Mouse (Mus musculus): ENCODE data around the gene Plcg1. TPM values are rescaled to one million over a fixed set of nuclear protein-coding genes. Genes with fewer than 3 reads are reported as not detected.

Gene Plcg1
- polyA plus RNA-seq, 2 experiments, result 3.9 to 5.4 TPM

DNA sequence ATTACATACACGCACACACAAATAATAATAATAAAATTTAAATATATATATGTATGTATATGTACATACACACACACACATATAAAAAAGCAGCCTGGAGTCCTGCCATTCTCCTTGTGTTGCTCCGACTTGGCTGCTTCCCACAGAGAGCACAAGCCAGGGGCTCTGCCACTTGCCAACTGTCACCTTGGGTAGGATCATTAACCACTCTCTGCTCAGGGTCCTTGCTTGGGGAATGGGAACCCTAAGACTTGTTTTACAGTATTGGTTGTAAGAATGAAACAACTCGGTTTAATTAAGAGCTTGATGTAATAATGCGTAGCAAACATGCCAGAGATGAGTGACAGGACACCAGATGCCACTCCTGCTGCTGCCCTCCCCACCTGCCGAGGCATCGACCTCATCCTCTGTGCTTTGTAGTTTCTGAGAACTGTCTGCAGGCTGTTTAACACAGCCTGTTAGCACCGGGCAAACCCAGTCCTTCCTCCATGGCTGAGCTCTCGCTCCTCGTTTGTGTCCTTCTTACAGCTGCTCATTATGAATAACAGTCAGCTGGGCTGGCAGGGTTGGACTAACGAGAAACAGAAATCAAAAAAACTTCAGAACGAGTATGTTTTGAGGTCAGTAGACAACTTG, 9.5 kb downstream of the Plcg1 start:
- H3K4me1 ChIP-seq (replicated peaks; ENCODE audit: control insufficient read depth in 2 of 2, insufficient read depth in 2 of 2, low read length in 1 of 2), result peaks cover 0 to 11% of the 10 kb centered on the region in 2 experiments; a peak in 2 of 4 replicates
- H3K4me3 ChIP-seq (ENCODE audit: insufficient read depth in 1 of 2, low read depth in 2 of 2, low read length in 2 of 2), result no peak overlapping the region
- H3K9ac ChIP-seq (replicated peaks), result no peak overlapping the region
- no peaks in the 10 kb centered on the region for H3K27me3 ChIP-seq (ENCODE audit: control insufficient read depth, insufficient read depth, low read length)
- H3K4me2 ChIP-seq (ENCODE audit: low read depth), result no peak overlapping the region
- H3K27ac ChIP-seq, result no peak overlapping the region
- no peak for TF ChIP-seq EP300 (IDR thresholded peaks at IDR 0.05; ENCODE audit: low read depth)
- TF ChIP-seq CTCF (IDR thresholded peaks at IDR 0.05; ENCODE audit: low read depth), result no peak
- DNase-seq (ENCODE audit: low read depth in 3 of 3, low spot score in 3 of 3) (no peak), ATAC-seq (ENCODE audit: insufficient read depth) (no peak)
- no peaks in the 10 kb centered on the region for H3K36me3 ChIP-seq (replicated peaks; ENCODE audit: control insufficient read depth, insufficient read depth, low read depth)
- 51% methylated on average over 11 of the region's 11 CpGs for WGBS (ENCODE audit: insufficient replicate concordance)
- H3K9me3 ChIP-seq (ENCODE audit: control insufficient read depth, low read length), result no peaks in the 10 kb centered on the region

DNA sequence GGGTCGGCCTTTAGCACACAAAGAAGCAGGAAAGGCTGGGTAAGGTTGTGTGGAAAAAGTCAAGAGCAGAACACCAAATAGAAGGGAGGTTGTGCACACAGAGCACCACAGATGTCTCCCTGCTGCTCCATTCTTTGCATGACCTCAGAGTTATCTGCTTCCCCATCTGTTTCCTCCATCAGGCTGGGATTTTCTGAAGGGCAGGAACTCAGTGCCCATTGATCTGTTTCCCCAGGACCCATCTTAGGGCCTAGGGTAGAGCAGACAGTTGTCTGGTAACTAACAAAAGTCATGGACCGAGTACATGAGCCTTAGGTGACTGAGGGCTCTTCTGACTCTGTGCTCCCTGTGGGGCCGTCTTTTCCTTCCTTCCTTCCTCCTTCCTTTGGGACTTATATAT, 10.5 kb downstream of the Plcg1 start:
- H3K4me1 ChIP-seq (replicated peaks; ENCODE audit: control insufficient read depth in 2 of 2, insufficient read depth in 2 of 2, low read length in 1 of 2), result peaks cover 0 to 13% of the 10 kb centered on the region in 2 experiments; a peak in 2 of 4 replicates
- H3K36me3 ChIP-seq (replicated peaks; ENCODE audit: control insufficient read depth, insufficient read depth, low read depth), result no peaks in the 10 kb centered on the region
- H3K4me3 ChIP-seq (ENCODE audit: insufficient read depth in 1 of 2, low read depth in 2 of 2, low read length in 2 of 2), result no peak overlapping the region
- TF ChIP-seq EP300 (IDR thresholded peaks at IDR 0.05; ENCODE audit: low read depth) (no peak), CTCF (IDR thresholded peaks at IDR 0.05; ENCODE audit: low read depth) (no peak)
- H3K4me2 ChIP-seq (ENCODE audit: low read depth), result no peak overlapping the region
- H3K27ac ChIP-seq, result no peak overlapping the region
- DNase-seq (ENCODE audit: low read depth in 3 of 3, low spot score in 3 of 3) (no peak), ATAC-seq (ENCODE audit: insufficient read depth) (no peak)
- no peak overlapping the region for H3K9ac ChIP-seq (replicated peaks)
- H3K27me3 ChIP-seq (ENCODE audit: control insufficient read depth, insufficient read depth, low read length), result no peaks in the 10 kb centered on the region
- 20% methylated on average over 3 of the region's 3 CpGs for WGBS (ENCODE audit: insufficient replicate concordance)
- no peaks in the 10 kb centered on the region for H3K9me3 ChIP-seq (ENCODE audit: control insufficient read depth, low read length)

DNA sequence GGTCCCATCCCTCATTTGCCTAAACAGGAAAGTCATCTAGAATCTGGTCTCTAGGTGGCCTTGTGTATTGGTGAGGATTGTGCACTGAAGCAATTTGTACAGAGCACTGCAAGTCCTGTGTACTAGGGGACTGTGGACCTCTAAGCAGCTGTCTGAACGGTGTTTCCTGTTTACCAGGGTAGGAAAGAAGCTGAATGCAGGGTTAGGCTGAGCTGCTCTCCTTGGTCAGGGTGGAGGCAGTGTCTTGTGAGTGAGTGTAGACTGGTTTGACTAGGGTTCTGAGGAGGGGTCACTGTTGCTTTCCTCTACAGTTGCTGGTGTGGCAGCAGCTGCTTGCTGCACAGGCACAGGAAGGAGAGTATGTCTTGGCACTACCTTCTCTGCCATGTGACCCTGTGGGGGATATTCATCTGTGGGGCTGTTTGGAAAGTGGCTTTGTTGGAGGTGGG, 11.1 kb downstream of the Plcg1 start:
- no peak overlapping the region for H3K27ac ChIP-seq
- no peaks in the 10 kb centered on the region for H3K36me3 ChIP-seq (replicated peaks; ENCODE audit: control insufficient read depth, insufficient read depth, low read depth)
- H3K4me3 ChIP-seq (ENCODE audit: insufficient read depth in 1 of 2, low read depth in 2 of 2, low read length in 2 of 2), result no peak overlapping the region
- no peak overlapping the region for H3K9ac ChIP-seq (replicated peaks)
- H3K27me3 ChIP-seq (ENCODE audit: control insufficient read depth, insufficient read depth, low read length), result no peaks in the 10 kb centered on the region
- 17% methylated on average over 1 of the region's 1 CpGs for WGBS (ENCODE audit: insufficient replicate concordance)
- TF ChIP-seq EP300 (IDR thresholded peaks at IDR 0.05; ENCODE audit: low read depth), result no peak
- TF ChIP-seq CTCF (IDR thresholded peaks at IDR 0.05; ENCODE audit: low read depth), result no peak
- DNase-seq (ENCODE audit: low read depth in 3 of 3, low spot score in 3 of 3) (no peak), ATAC-seq (ENCODE audit: insufficient read depth) (no peak)
- no peak overlapping the region for H3K4me2 ChIP-seq (ENCODE audit: low read depth)
- H3K9me3 ChIP-seq (ENCODE audit: control insufficient read depth, low read length), result no peaks in the 10 kb centered on the region
- peaks cover 0 to 13% of the 10 kb centered on the region in 2 experiments; a peak in 2 of 4 replicates for H3K4me1 ChIP-seq (replicated peaks; ENCODE audit: control insufficient read depth in 2 of 2, insufficient read depth in 2 of 2, low read length in 1 of 2)

- peaks cover 0 to 13% of the 10 kb centered on the region in 2 experiments; a peak in 2 of 4 replicates for H3K4me1 ChIP-seq (replicated peaks; ENCODE audit: control insufficient read depth in 2 of 2, insufficient read depth in 2 of 2, low read length in 1 of 2)
- peak in 1 of 3 experiments; percentile 33 for DNase-seq (ENCODE audit: low read depth in 3 of 3, low spot score in 3 of 3)
- no peaks in the 10 kb centered on the region for H3K36me3 ChIP-seq (replicated peaks; ENCODE audit: control insufficient read depth, insufficient read depth, low read depth)
Measured at GRCm38 (mm10) chr2:160744040-160744822, 13.1 kb downstream of the Plcg1 start.

GRCm38 (mm10) chr2:160744823-160745210, 13.7 kb downstream of the Plcg1 start:
- Histone ChIP-seq H3K4me3 (ENCODE audit: insufficient read depth in 1 of 2, low read depth in 2 of 2, low read length in 2 of 2) (no peak overlapping the region), H3K4me1 (replicated peaks; ENCODE audit: control insufficient read depth in 2 of 2, insufficient read depth in 2 of 2, low read length in 1 of 2) (peaks cover 0 to 13% of the 10 kb centered on the region in 2 experiments; a peak in 2 of 4 replicates), H3K4me2 (ENCODE audit: low read depth) (no peak overlapping the region), H3K9ac (replicated peaks) (no peak overlapping the region), H3K9me3 (ENCODE audit: control insufficient read depth, low read length) (no peaks in the 10 kb centered on the region), H3K36me3 (replicated peaks; ENCODE audit: control insufficient read depth, insufficient read depth, low read depth) (no peaks in the 10 kb centered on the region), H3K27me3 (ENCODE audit: control insufficient read depth, insufficient read depth, low read length) (no peaks in the 10 kb centered on the region), H3K27ac (no peak overlapping the region)
- DNase-seq (ENCODE audit: low read depth in 3 of 3, low spot score in 3 of 3) (no peak), ATAC-seq (ENCODE audit: insufficient read depth) (no peak)
- WGBS (ENCODE audit: insufficient replicate concordance), result 41% methylated on average over 5 of the region's 5 CpGs
- no peak for TF ChIP-seq CTCF (IDR thresholded peaks at IDR 0.05; ENCODE audit: low read depth)
- no peak for TF ChIP-seq EP300 (IDR thresholded peaks at IDR 0.05; ENCODE audit: low read depth)

More at GRCm38 (mm10) chr2:160744040-160744822, 13.1 kb downstream of the Plcg1 start:
- Histone ChIP-seq H3K4me3 (ENCODE audit: insufficient read depth in 1 of 2, low read depth in 2 of 2, low read length in 2 of 2) (no peak overlapping the region), H3K4me2 (ENCODE audit: low read depth) (no peak overlapping the region), H3K27ac (no peak overlapping the region), H3K9ac (replicated peaks) (no peak overlapping the region), H3K9me3 (ENCODE audit: control insufficient read depth, low read length) (no peaks in the 10 kb centered on the region), H3K27me3 (ENCODE audit: control insufficient read depth, insufficient read depth, low read length) (no peaks in the 10 kb centered on the region)
- peak; percentile 50 for TF ChIP-seq CTCF (IDR thresholded peaks at IDR 0.05; ENCODE audit: low read depth)
- no peak for TF ChIP-seq EP300 (IDR thresholded peaks at IDR 0.05; ENCODE audit: low read depth)
- no peak for ATAC-seq (ENCODE audit: insufficient read depth)
- 56% methylated on average over 7 of the region's 7 CpGs for WGBS (ENCODE audit: insufficient replicate concordance)

Measured in liver, embryonic 14.5 days (tissue).